Mouse (Mus musculus): Measurements from ENCODE around the gene Ppara. TPM values are rescaled to one million over a fixed set of nuclear protein-coding genes. Genes with fewer than 3 reads are reported as not detected.

The Ppara gene
- polyA plus RNA-seq, 1 experiment: not detected

GRCm38 (mm10) chr15:85707458-85708030 is 27.2 kb upstream of the Ppara start:
- TF ChIP-seq POLR2A (IDR thresholded peaks at IDR 0.05; ENCODE audit: insufficient read depth, low read depth, low read length): no peak
- no peak for TF ChIP-seq CTCF (IDR thresholded peaks at IDR 0.05; ENCODE audit: insufficient read depth, low read depth, low read length)
- Histone ChIP-seq H3K4me3 (ENCODE audit: insufficient read depth, low read depth, low read length) (no peak overlapping the region), H3K4me1 (ENCODE audit: control insufficient read depth, insufficient read depth, low read length) (peaks cover 61% of the 10 kb centered on the region), H3K27ac (ENCODE audit: insufficient read depth, low read depth, low read length) (0 out of 2 replicates have a peak overlapping the region, but pooled peaks have one; percentile 8)
- WGBS: 49% methylated on average over 7 of the region's 7 CpGs

GRCm38 (mm10) chr15:85708217-85708616 is 26.6 kb upstream of the Ppara start:
- no peak overlapping the region for H3K27ac ChIP-seq (ENCODE audit: insufficient read depth, low read depth, low read length)
- H3K4me3 ChIP-seq (ENCODE audit: insufficient read depth, low read depth, low read length): no peak overlapping the region
- TF ChIP-seq CTCF (IDR thresholded peaks at IDR 0.05; ENCODE audit: insufficient read depth, low read depth, low read length): no peak
- no peak for TF ChIP-seq POLR2A (IDR thresholded peaks at IDR 0.05; ENCODE audit: insufficient read depth, low read depth, low read length)
- peaks cover 58% of the 10 kb centered on the region for H3K4me1 ChIP-seq (ENCODE audit: control insufficient read depth, insufficient read depth, low read length)
- 52% methylated on average over 2 of the region's 2 CpGs for WGBS

GRCm38 (mm10) chr15:85708843-85709242 is 25.9 kb upstream of the Ppara start:
- peaks cover 52% of the 10 kb centered on the region for H3K4me1 ChIP-seq (ENCODE audit: control insufficient read depth, insufficient read depth, low read length)
- 0 out of 2 replicates have a peak overlapping the region, but pooled peaks have one; percentile 49 for H3K27ac ChIP-seq (ENCODE audit: insufficient read depth, low read depth, low read length)
- no peak overlapping the region for H3K4me3 ChIP-seq (ENCODE audit: insufficient read depth, low read depth, low read length)
- TF ChIP-seq CTCF (IDR thresholded peaks at IDR 0.05; ENCODE audit: insufficient read depth, low read depth, low read length) (no peak), POLR2A (IDR thresholded peaks at IDR 0.05; ENCODE audit: insufficient read depth, low read depth, low read length) (no peak)
- WGBS: 48% methylated on average over 4 of the region's 4 CpGs

GRCm38 (mm10) chr15:85709268-85709973 is 25.4 kb upstream of the Ppara start:
- H3K4me1 ChIP-seq (ENCODE audit: control insufficient read depth, insufficient read depth, low read length): peaks cover 46% of the 10 kb centered on the region
- peak overlapping the region; percentile 82 for H3K27ac ChIP-seq (ENCODE audit: insufficient read depth, low read depth, low read length)
- WGBS: 18% methylated on average over 10 of the region's 10 CpGs

GRCm38 (mm10) chr15:85710179-85710578 is 24.6 kb upstream of the Ppara start:
- Histone ChIP-seq H3K4me3 (ENCODE audit: insufficient read depth, low read depth, low read length) (no peak overlapping the region), H3K27ac (ENCODE audit: insufficient read depth, low read depth, low read length) (peak overlapping the region; percentile 82), H3K4me1 (ENCODE audit: control insufficient read depth, insufficient read depth, low read length) (peaks cover 39% of the 10 kb centered on the region)
- no peak; the same call in 1 of the 2 replicates for TF ChIP-seq POLR2A (IDR thresholded peaks at IDR 0.05; ENCODE audit: insufficient read depth, low read depth, low read length)
- peak; percentile 89 for TF ChIP-seq CTCF (IDR thresholded peaks at IDR 0.05; ENCODE audit: insufficient read depth, low read depth, low read length)
- 0% methylated on average over 8 of the region's 8 CpGs for WGBS

More at GRCm38 (mm10) chr15:85709268-85709973, 25.4 kb upstream of the Ppara start:
- TF ChIP-seq POLR2A (IDR thresholded peaks at IDR 0.05; ENCODE audit: insufficient read depth, low read depth, low read length) (no peak), CTCF (IDR thresholded peaks at IDR 0.05; ENCODE audit: insufficient read depth, low read depth, low read length) (peak; percentile 87)
- H3K4me3 ChIP-seq (ENCODE audit: insufficient read depth, low read depth, low read length): no peak overlapping the region

GRCm38 (mm10) chr15:85710641-85711580 is 23.9 kb upstream of the Ppara start:
- Histone ChIP-seq H3K4me3 (ENCODE audit: insufficient read depth, low read depth, low read length) (no peak overlapping the region), H3K4me1 (ENCODE audit: control insufficient read depth, insufficient read depth, low read length) (peaks cover 32% of the 10 kb centered on the region), H3K27ac (ENCODE audit: insufficient read depth, low read depth, low read length) (no peak overlapping the region)
- 78% methylated on average over 17 of the region's 17 CpGs for WGBS
- TF ChIP-seq POLR2A (IDR thresholded peaks at IDR 0.05; ENCODE audit: insufficient read depth, low read depth, low read length) (no peak), CTCF (IDR thresholded peaks at IDR 0.05; ENCODE audit: insufficient read depth, low read depth, low read length) (no peak)

- no peak overlapping the region for H3K27ac ChIP-seq (ENCODE audit: insufficient read depth, low read depth, low read length)
- H3K4me1 ChIP-seq (ENCODE audit: control insufficient read depth, insufficient read depth, low read length): peaks cover 25% of the 10 kb centered on the region
- TF ChIP-seq CTCF (IDR thresholded peaks at IDR 0.05; ENCODE audit: insufficient read depth, low read depth, low read length): peak; percentile 23; the same call in 1 of the 2 replicates
- no peak for TF ChIP-seq POLR2A (IDR thresholded peaks at IDR 0.05; ENCODE audit: insufficient read depth, low read depth, low read length)
- 40% methylated on average over 5 of the region's 5 CpGs for WGBS
- no peak overlapping the region for H3K4me3 ChIP-seq (ENCODE audit: insufficient read depth, low read depth, low read length)
Measured at GRCm38 (mm10) chr15:85712565-85713168, 22.1 kb upstream of the Ppara start.

GRCm38 (mm10) chr15:85713417-85713816 is 21.4 kb upstream of the Ppara start:
- Histone ChIP-seq H3K27ac (ENCODE audit: insufficient read depth, low read depth, low read length) (no peak overlapping the region), H3K4me1 (ENCODE audit: control insufficient read depth, insufficient read depth, low read length) (peaks cover 25% of the 10 kb centered on the region), H3K4me3 (ENCODE audit: insufficient read depth, low read depth, low read length) (no peak overlapping the region)
- 76% methylated on average over 9 of the region's 9 CpGs for WGBS
- TF ChIP-seq CTCF (IDR thresholded peaks at IDR 0.05; ENCODE audit: insufficient read depth, low read depth, low read length) (no peak), POLR2A (IDR thresholded peaks at IDR 0.05; ENCODE audit: insufficient read depth, low read depth, low read length) (no peak)

Data from olfactory bulb, adult 2 months (tissue).